Mouse (Mus musculus) embryonic facial prominence, embryonic 13.5 days (tissue): Measurements from ENCODE around the gene Elk4. TPM values are rescaled to one million over a fixed set of nuclear protein-coding genes. Genes with fewer than 3 reads are reported as not detected.

Experiments used
- ATAC-seq: fragments of 200-750 bp; cut with Nextera tagmentation; 2 replicates; pipeline ENCODE4 v1.8.0; 2017; ENCODE audit warnings: low read depth; ENCODE audit not compliant: insufficient number of reproducible peaks, insufficient read depth, low FRiP score, low TSS enrichment
- H3K27ac ChIP-seq: fragments of 300-500 bp; sonication (generic); 2 replicates; pipeline ENCODE4 v1.5.1; 2015; ENCODE audit warnings: moderate library complexity, mild to moderate bottlenecking, inconsistent platforms
- H3K27me3 ChIP-seq: fragments of 300-500 bp; sonication (generic); 2 replicates; pipeline ENCODE4 v1.6.1; 2015; ENCODE audit warnings: mild to moderate bottlenecking, inconsistent platforms
- H3K36me3 ChIP-seq: fragments of 300-500 bp; sonication (generic); 2 replicates; pipeline ENCODE4 v1.6.1; 2015; ENCODE audit warnings: mild to moderate bottlenecking, inconsistent platforms
- H3K4me1 ChIP-seq: fragments of 300-500 bp; sonication (generic); 2 replicates; pipeline ENCODE4 v1.6.1; 2015; ENCODE audit warnings: inconsistent platforms
- H3K4me2 ChIP-seq: fragments of 300-500 bp; sonication (generic); 2 replicates; pipeline ENCODE4 v1.6.1; 2015; ENCODE audit warnings: moderate library complexity, mild to moderate bottlenecking, inconsistent platforms
- H3K4me3 ChIP-seq: fragments of 300-500 bp; sonication (generic); 2 replicates; pipeline ENCODE4 v1.5.1; 2015; ENCODE audit warnings: mild to moderate bottlenecking, inconsistent platforms
- H3K9ac ChIP-seq: fragments of 300-500 bp; sonication (generic); 2 replicates; pipeline ENCODE4 v1.6.1; 2015; ENCODE audit warnings: mild to moderate bottlenecking, inconsistent platforms
- H3K9me3 ChIP-seq: fragments of 300-500 bp; sonication (generic); 2 replicates; pipeline ENCODE4 v1.6.1; 2016; ENCODE audit warnings: inconsistent platforms
- WGBS: fragments of 180-500 bp; shearing (Covaris S2); methylation state at CpG from one replicate; pipeline ENCODE4 v1.1.7; 2015; ENCODE audit warnings: mixed read lengths; 5-methylcytosine and 5-hydroxymethylcytosine counted together
- polyA plus RNA-seq: library from polyadenylated mRNA; unstranded; fragments of >200 nt; fragmentation: Nextera tagmentation; extraction: Ambion mirVana; gene quantifications from 2 replicates; pipeline ENCODE4 v1.2.1, GENCODE M21; 2015

Gene Elk4
- polyA plus RNA-seq, 1 experiment from 2014 or later = 22.3 TPM

GRCm38 (mm10) chr1:131970661-131971520, 36.5 kb upstream of the Elk4 start:
- 14% methylated on average over 16 of the region's 16 CpGs for WGBS
- Histone ChIP-seq H3K27me3 (peaks cover 32% of the 10 kb centered on the region), H3K9ac (peak overlapping the region; percentile 58), H3K9me3 (no peaks in the 10 kb centered on the region), H3K4me2 (peak overlapping the region; percentile 31), H3K27ac (peak overlapping the region; percentile 11; the same call in 1 of the 2 replicates), H3K4me1 (peaks cover 29% of the 10 kb centered on the region), H3K4me3 (no peak overlapping the region), H3K36me3 (no peaks in the 10 kb centered on the region)
- ATAC-seq = no peak

- Histone ChIP-seq H3K4me1 (peaks cover 29% of the 10 kb centered on the region), H3K36me3 (no peaks in the 10 kb centered on the region), H3K9ac (no peak overlapping the region), H3K9me3 (no peaks in the 10 kb centered on the region), H3K27me3 (peaks cover 26% of the 10 kb centered on the region), H3K4me3 (no peak overlapping the region), H3K4me2 (no peak overlapping the region), H3K27ac (no peak overlapping the region)
- ATAC-seq = no peak
- WGBS = 18% methylated on average over 15 of the region's 15 CpGs
These were observed 35.5 kb upstream of the Elk4 start for GRCm38 (mm10) chr1:131971771-131972497.

- 29% methylated on average over 13 of the region's 13 CpGs for whole genome bisulfite sequencing
- ATAC-seq = no peak
- peaks cover 26% of the 10 kb centered on the region for H3K27me3 ChIP-seq
- peaks cover 29% of the 10 kb centered on the region for H3K4me1 ChIP-seq
- H3K9ac ChIP-seq = peak overlapping the region; percentile 46; the same call in 1 of the 2 replicates
- H3K27ac ChIP-seq = no peak overlapping the region
- no peaks in the 10 kb centered on the region for H3K9me3 ChIP-seq
- no peaks in the 10 kb centered on the region for H3K36me3 ChIP-seq
- no peak overlapping the region for H3K4me3 ChIP-seq
- no peak overlapping the region for H3K4me2 ChIP-seq
These were observed 34.7 kb upstream of the Elk4 start for GRCm38 (mm10) chr1:131972498-131973334.

GRCm38 (mm10) chr1:131973991-131974390, 33.4 kb upstream of the Elk4 start:
- Histone ChIP-seq H3K4me1 (peaks cover 29% of the 10 kb centered on the region), H3K27me3 (peaks cover 26% of the 10 kb centered on the region), H3K36me3 (no peaks in the 10 kb centered on the region), H3K9me3 (no peaks in the 10 kb centered on the region), H3K9ac (no peak overlapping the region), H3K27ac (no peak overlapping the region), H3K4me3 (no peak overlapping the region), H3K4me2 (no peak overlapping the region)
- WGBS = 68% methylated on average over 6 of the region's 6 CpGs
- ATAC-seq = no peak

GRCm38 (mm10) chr1:131976886-131977285, 30.5 kb upstream of the Elk4 start:
- Histone ChIP-seq H3K27ac (no peak overlapping the region), H3K4me2 (no peak overlapping the region), H3K4me3 (no peak overlapping the region), H3K9ac (no peak overlapping the region), H3K9me3 (no peaks in the 10 kb centered on the region), H3K36me3 (no peaks in the 10 kb centered on the region), H3K4me1 (peaks cover 13% of the 10 kb centered on the region), H3K27me3 (peaks cover 10% of the 10 kb centered on the region)
- no peak for ATAC-seq
- WGBS = 78% methylated on average over 5 of the region's 5 CpGs

- no peak for ATAC-seq
- no peak overlapping the region for H3K9ac ChIP-seq
- H3K4me3 ChIP-seq = no peak overlapping the region
- no peaks in the 10 kb centered on the region for H3K4me1 ChIP-seq
- H3K27ac ChIP-seq = no peak overlapping the region
- no peak overlapping the region for H3K4me2 ChIP-seq
- no peaks in the 10 kb centered on the region for H3K36me3 ChIP-seq
- WGBS = 19% methylated on average over 2 of the region's 2 CpGs
- no peaks in the 10 kb centered on the region for H3K9me3 ChIP-seq
- H3K27me3 ChIP-seq = no peaks in the 10 kb centered on the region
These were observed 26.9 kb upstream of the Elk4 start for GRCm38 (mm10) chr1:131980471-131980870.

GRCm38 (mm10) chr1:131981378-131982013, 25.9 kb upstream of the Elk4 start:
- no peak overlapping the region for H3K4me2 ChIP-seq
- no peak overlapping the region for H3K9ac ChIP-seq
- H3K36me3 ChIP-seq = no peaks in the 10 kb centered on the region
- no peak for ATAC-seq
- no peak overlapping the region for H3K27ac ChIP-seq
- no peaks in the 10 kb centered on the region for H3K9me3 ChIP-seq
- WGBS = 52% methylated on average over 12 of the region's 12 CpGs
- no peak overlapping the region for H3K4me3 ChIP-seq
- H3K4me1 ChIP-seq = no peaks in the 10 kb centered on the region
- H3K27me3 ChIP-seq = no peaks in the 10 kb centered on the region

- Histone ChIP-seq H3K9me3 (no peaks in the 10 kb centered on the region), H3K4me1 (no peaks in the 10 kb centered on the region), H3K4me3 (no peak overlapping the region), H3K9ac (no peak overlapping the region), H3K27me3 (no peaks in the 10 kb centered on the region), H3K4me2 (no peak overlapping the region), H3K27ac (no peak overlapping the region), H3K36me3 (no peaks in the 10 kb centered on the region)
- ATAC-seq = no peak
- 18% methylated on average over 5 of the region's 5 CpGs for WGBS
These were observed 24.5 kb upstream of the Elk4 start for GRCm38 (mm10) chr1:131982907-131983306.

GRCm38 (mm10) chr1:131983806-131984205, 23.6 kb upstream of the Elk4 start:
- no peaks in the 10 kb centered on the region for H3K36me3 ChIP-seq
- H3K9ac ChIP-seq = no peak overlapping the region
- ATAC-seq = no peak
- no peaks in the 10 kb centered on the region for H3K9me3 ChIP-seq
- H3K27ac ChIP-seq = no peak overlapping the region
- no peak overlapping the region for H3K4me2 ChIP-seq
- H3K4me1 ChIP-seq = no peaks in the 10 kb centered on the region
- 81% methylated on average over 2 of the region's 2 CpGs for WGBS
- no peaks in the 10 kb centered on the region for H3K27me3 ChIP-seq
- H3K4me3 ChIP-seq = no peak overlapping the region

- Histone ChIP-seq H3K27ac (no peak overlapping the region), H3K27me3 (no peaks in the 10 kb centered on the region), H3K4me2 (no peak overlapping the region), H3K9me3 (no peaks in the 10 kb centered on the region), H3K9ac (no peak overlapping the region), H3K4me1 (no peaks in the 10 kb centered on the region), H3K4me3 (no peak overlapping the region), H3K36me3 (no peaks in the 10 kb centered on the region)
- no peak for ATAC-seq
- 74% methylated on average over 15 of the region's 15 CpGs for WGBS
These were observed 20.0 kb upstream of the Elk4 start for GRCm38 (mm10) chr1:131987432-131987831.

GRCm38 (mm10) chr1:131989476-131989875, 17.9 kb upstream of the Elk4 start:
- Histone ChIP-seq H3K4me2 (no peak overlapping the region), H3K27me3 (no peaks in the 10 kb centered on the region), H3K9ac (no peak overlapping the region), H3K4me3 (no peak overlapping the region), H3K36me3 (no peaks in the 10 kb centered on the region), H3K9me3 (no peaks in the 10 kb centered on the region), H3K4me1 (no peaks in the 10 kb centered on the region), H3K27ac (no peak overlapping the region)
- 51% methylated on average over 4 of the region's 4 CpGs for WGBS
- no peak for ATAC-seq
